Mouse (Mus musculus) hindbrain, embryonic 12.5 days (tissue): ENCODE measurements around the gene Ubap2. TPM values are rescaled to one million over a fixed set of nuclear protein-coding genes. Genes with fewer than 3 reads are reported as not detected.

Experiments used
- ATAC-seq: fragments of 200-750 bp; cut with Nextera tagmentation; 2 replicates; pipeline ENCODE4 v1.8.0; 2017; ENCODE audit warnings: moderate TSS enrichment; ENCODE audit not compliant: low FRiP score
- H3K27ac ChIP-seq: fragments of 300-500 bp; sonication (generic); 2 replicates; pipeline ENCODE4 v1.5.1; 2016; ENCODE audit warnings: mild to moderate bottlenecking
- H3K27me3 ChIP-seq: fragments of 300-500 bp; sonication (generic); 2 replicates; pipeline ENCODE4 v1.6.1; 2016; ENCODE audit warnings: mild to moderate bottlenecking
- H3K36me3 ChIP-seq: fragments of 300-500 bp; sonication (generic); 2 replicates; pipeline ENCODE4 v1.6.1; 2016; ENCODE audit warnings: mild to moderate bottlenecking
- H3K4me1 ChIP-seq: fragments of 300-500 bp; sonication (generic); 2 replicates; pipeline ENCODE4 v1.6.1; 2016
- H3K4me2 ChIP-seq: fragments of 300-500 bp; sonication (generic); replicated peaks from 2 replicates; pipeline ENCODE4 v1.6.1; 2016; ENCODE audit warnings: mild to moderate bottlenecking
- H3K4me3 ChIP-seq: fragments of 300-500 bp; sonication (generic); 2 replicates; pipeline ENCODE4 v1.5.1; 2016; ENCODE audit warnings: mild to moderate bottlenecking
- H3K9ac ChIP-seq: fragments of 300-500 bp; sonication (generic); 2 replicates; pipeline ENCODE4 v1.6.1; 2016; ENCODE audit warnings: mild to moderate bottlenecking, moderate library complexity
- H3K9me3 ChIP-seq: fragments of 300-500 bp; sonication (generic); replicated peaks from 2 replicates; pipeline ENCODE4 v1.6.1; 2016; ENCODE audit warnings: mild to moderate bottlenecking
- WGBS: fragments of 180-500 bp; shearing (Covaris S2); methylation state at CpG from one replicate; pipeline ENCODE4 v1.1.7; 2016; 5-methylcytosine and 5-hydroxymethylcytosine counted together
- polyA plus RNA-seq: library from polyadenylated mRNA; unstranded; fragments of >200 nt; fragmentation: Nextera tagmentation; extraction: Ambion mirVana; gene quantifications from 2 replicates; pipeline ENCODE4 v1.2.1, GENCODE M21; 2016

Ubap2 gene
- polyA plus RNA-seq, 1 experiment from 2014 or later = 71.1 TPM

DNA sequence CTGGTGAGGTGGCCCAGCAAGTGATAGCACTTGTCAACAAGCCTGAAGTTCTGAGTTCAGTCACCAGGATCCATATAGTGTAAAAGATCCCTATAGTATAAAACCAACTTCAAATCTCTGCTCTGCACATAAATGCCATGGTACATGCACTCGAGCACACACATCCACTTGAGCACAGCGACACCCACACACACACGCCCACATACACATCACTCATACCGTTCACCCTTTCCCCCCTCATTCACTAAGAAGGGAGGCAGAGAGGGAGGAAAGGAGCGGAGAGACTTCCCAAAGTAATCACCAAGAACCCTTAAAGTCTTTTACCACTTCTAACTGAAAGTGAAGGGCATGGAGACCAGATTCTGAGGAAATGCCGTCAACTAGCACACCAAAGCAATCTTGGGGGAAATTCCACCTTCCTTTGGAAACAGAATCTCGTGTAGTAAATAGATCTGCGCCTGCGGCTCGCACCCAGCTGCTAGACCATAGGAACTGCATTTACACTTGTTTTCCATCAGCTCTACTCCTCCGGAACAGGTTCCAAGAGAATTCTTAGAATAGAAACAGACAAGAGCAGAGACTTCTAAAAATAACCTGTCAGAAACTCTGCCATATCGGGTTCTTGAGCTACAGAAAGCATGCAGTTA, 19.3 kb downstream of the Ubap2 start:
- no peaks in the 10 kb centered on the region for H3K4me1 ChIP-seq
- H3K27me3 ChIP-seq = no peaks in the 10 kb centered on the region
- H3K27ac ChIP-seq = no peak overlapping the region
- no peak overlapping the region for H3K4me3 ChIP-seq
- H3K9ac ChIP-seq = no peak overlapping the region
- peaks cover 4% of the 10 kb centered on the region; the same call in 1 of the 2 replicates for H3K36me3 ChIP-seq
- no peaks in the 10 kb centered on the region for H3K9me3 ChIP-seq
- no peak overlapping the region for H3K4me2 ChIP-seq
- WGBS = 92% methylated on average over 12 of the region's 12 CpGs
- no peak for ATAC-seq

DNA sequence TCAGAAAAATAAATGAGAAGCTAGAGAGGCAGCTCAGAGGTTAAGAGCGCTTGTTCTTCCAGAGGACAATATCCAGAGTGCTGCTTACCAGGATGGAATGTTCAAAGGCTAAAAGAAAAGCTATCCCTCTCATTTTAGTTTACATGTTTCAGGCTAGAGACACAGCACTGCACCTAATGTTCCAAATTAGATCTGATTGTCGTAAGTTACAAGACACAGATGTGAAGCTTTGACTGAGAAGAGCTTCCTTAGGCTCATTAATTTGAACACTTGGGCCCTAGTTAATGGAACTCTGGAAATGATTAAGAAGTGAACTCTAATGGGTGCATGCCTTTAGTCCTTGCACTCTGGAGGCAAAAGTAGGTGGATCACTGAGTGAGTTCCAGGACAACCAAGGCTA, 21.2 kb downstream of the Ubap2 start:
- Histone ChIP-seq H3K27ac (no peak overlapping the region), H3K27me3 (no peaks in the 10 kb centered on the region)

DNA sequence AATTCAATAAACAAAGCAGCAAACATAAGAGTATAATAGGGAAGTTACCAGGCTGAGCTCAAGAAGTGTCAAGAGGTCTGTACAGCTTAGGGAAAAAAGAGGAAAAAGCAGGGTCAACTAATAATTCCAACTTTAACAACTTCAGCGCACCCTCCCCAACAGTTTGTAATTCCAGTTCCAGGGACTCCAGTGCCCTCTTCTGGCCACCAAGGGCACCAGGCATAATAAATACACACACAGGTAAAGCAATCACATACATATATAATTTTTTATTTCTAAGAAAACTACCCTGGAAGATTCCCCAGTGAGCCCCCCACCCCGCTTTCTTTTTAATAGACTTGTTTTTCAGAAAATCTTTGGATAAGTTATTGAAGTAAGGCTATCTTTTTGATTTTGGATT, 29.5 kb downstream of the Ubap2 start:
- H3K27me3 ChIP-seq = no peaks in the 10 kb centered on the region
- H3K36me3 ChIP-seq = peaks cover 28% of the 10 kb centered on the region
- H3K27ac ChIP-seq = no peak overlapping the region
- no peaks in the 10 kb centered on the region for H3K4me1 ChIP-seq
- no peak overlapping the region for H3K4me2 ChIP-seq
- ATAC-seq = no peak
- 100% methylated on average over 2 of the region's 2 CpGs for WGBS
- no peak overlapping the region for H3K4me3 ChIP-seq
- no peaks in the 10 kb centered on the region for H3K9me3 ChIP-seq
- H3K9ac ChIP-seq = no peak overlapping the region

More for the DNA sequence above, 21.2 kb downstream of the Ubap2 start:
- no peak overlapping the region for H3K4me3 ChIP-seq
- no peak overlapping the region for H3K9ac ChIP-seq
- H3K4me2 ChIP-seq = no peak overlapping the region
- no peak for ATAC-seq
- peaks cover 12% of the 10 kb centered on the region for H3K36me3 ChIP-seq
- H3K9me3 ChIP-seq = no peaks in the 10 kb centered on the region
- 89% methylated on average over 2 of the region's 2 CpGs for WGBS
- H3K4me1 ChIP-seq = no peaks in the 10 kb centered on the region

DNA sequence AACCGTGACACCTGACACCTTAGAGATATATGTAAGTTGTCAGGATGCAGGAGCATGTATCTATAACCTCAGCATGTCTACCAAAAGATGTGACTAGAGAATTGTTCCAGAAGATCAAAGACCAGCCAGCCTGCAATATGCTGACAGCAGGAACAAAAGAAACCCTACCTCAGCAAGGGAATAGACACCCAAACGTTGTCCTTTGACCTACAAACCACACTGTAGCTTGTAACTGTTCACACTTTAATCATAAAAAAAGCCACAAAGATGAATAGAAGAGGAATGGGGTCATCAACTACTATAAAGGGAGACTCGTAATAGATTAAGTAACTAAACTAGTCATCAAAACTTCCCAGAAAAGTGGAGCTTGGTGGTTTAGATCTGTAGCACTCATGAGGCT, 34.0 kb downstream of the Ubap2 start:
- ATAC-seq = no peak
- WGBS = 86% methylated on average over 3 of the region's 3 CpGs
- Histone ChIP-seq H3K27ac (no peak overlapping the region), H3K9me3 (no peaks in the 10 kb centered on the region), H3K9ac (no peak overlapping the region), H3K4me1 (no peaks in the 10 kb centered on the region), H3K36me3 (peaks cover 12% of the 10 kb centered on the region; the same call in 1 of the 2 replicates), H3K4me3 (no peak overlapping the region), H3K27me3 (no peaks in the 10 kb centered on the region), H3K4me2 (no peak overlapping the region)

DNA sequence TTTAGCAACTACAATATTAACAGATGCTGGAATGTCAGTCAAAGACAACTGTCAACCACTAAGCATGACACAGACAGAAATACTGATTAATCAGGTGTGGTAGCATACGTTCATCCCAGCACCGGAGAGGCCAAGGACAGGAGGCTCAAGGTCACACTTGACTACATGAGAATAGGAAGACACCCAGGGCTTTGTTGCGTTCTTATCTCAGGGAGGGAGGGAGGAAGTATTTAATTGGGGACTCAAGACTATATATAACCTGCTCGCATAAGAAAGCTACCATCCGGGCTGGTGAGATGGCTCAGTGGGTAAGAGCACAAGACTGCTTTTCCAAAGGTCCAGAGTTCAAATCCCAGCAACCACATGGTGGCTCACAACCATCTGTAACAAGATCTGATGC, 39.3 kb downstream of the Ubap2 start:
- H3K4me1 ChIP-seq = no peaks in the 10 kb centered on the region
- no peaks in the 10 kb centered on the region for H3K9me3 ChIP-seq
- ATAC-seq = no peak
- WGBS = 93% methylated on average over 5 of the region's 5 CpGs
- no peak overlapping the region for H3K4me3 ChIP-seq
- H3K27ac ChIP-seq = no peak overlapping the region
- H3K27me3 ChIP-seq = no peaks in the 10 kb centered on the region
- H3K36me3 ChIP-seq = peaks cover 46% of the 10 kb centered on the region
- no peak overlapping the region for H3K9ac ChIP-seq
- no peak overlapping the region for H3K4me2 ChIP-seq

DNA sequence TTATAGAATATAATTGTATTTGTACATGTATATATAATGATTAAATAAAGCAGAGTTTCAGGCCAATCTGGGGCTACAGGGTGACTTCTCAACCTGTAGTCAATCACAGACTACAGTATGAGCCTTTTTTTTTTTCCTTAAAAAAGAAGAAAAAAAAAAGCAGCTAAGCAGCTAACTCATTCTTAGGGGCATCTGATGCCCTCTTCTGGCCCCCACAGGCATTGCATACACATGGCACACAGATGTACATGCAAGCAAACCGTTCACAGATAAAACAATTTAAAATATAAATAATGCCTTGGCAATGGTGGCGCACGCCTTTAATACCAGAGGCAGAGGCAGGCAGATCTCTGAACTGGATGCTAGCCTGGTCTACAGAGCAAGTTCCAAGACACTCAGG, 48.6 kb downstream of the Ubap2 start:
- 90% methylated on average over 3 of the region's 3 CpGs for WGBS
- Histone ChIP-seq H3K9ac (no peak overlapping the region), H3K9me3 (no peaks in the 10 kb centered on the region), H3K27ac (no peak overlapping the region), H3K4me3 (no peak overlapping the region), H3K36me3 (peaks cover 81% of the 10 kb centered on the region), H3K4me1 (no peaks in the 10 kb centered on the region), H3K4me2 (no peak overlapping the region), H3K27me3 (no peaks in the 10 kb centered on the region)
- no peak for ATAC-seq

DNA sequence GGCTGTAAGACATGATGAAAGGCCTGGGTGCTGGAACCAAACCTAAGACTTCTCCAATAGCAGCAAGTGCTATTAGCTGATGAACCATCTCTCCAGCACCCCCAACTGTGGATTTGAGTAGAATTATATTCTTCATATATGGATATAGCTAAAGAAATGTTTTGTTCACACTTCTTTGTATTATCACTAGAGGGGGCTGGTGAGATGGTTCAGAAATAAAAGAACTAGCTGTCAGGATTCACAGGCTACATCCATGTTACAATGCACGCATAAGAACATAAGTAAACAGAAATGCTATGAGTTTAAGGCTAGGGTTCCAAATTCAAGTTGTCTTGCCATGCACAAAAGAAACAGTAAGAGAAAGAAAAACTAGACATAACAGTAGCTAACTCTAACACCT, 49.5 kb downstream of the Ubap2 start:
- no peaks in the 10 kb centered on the region for H3K4me1 ChIP-seq
- no peak overlapping the region for H3K27ac ChIP-seq
- H3K9me3 ChIP-seq = no peaks in the 10 kb centered on the region
- WGBS = 92% methylated on average over 1 of the region's 1 CpGs
- H3K4me3 ChIP-seq = no peak overlapping the region
- H3K4me2 ChIP-seq = no peak overlapping the region
- H3K27me3 ChIP-seq = no peaks in the 10 kb centered on the region
- no peak for ATAC-seq
- peaks cover 84% of the 10 kb centered on the region for H3K36me3 ChIP-seq
- no peak overlapping the region for H3K9ac ChIP-seq

DNA sequence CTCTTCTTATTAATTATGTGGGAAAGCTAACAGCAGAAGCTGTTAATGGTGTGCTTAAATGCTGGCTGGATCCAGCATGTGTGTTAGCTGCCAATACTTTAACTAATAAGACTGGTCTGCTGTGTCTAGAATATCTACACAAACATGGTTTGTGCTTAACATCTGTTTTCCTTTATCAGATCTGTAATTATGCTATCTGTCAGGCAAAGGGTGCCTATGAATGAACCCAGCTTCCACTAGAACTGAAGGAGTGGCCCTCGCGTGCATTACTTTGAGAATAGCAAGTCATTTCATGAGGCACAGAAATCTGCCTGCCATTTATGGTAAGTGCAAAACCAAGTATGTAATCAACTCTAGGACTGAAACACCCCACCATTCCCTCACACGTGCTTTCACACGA, 66.9 kb downstream of the Ubap2 start:
- 93% methylated on average over 4 of the region's 4 CpGs for WGBS
- ATAC-seq = no peak
- Histone ChIP-seq H3K9ac (no peak overlapping the region), H3K27me3 (no peaks in the 10 kb centered on the region), H3K4me3 (no peak overlapping the region), H3K4me1 (no peaks in the 10 kb centered on the region), H3K4me2 (no peak overlapping the region), H3K36me3 (peaks cover 86% of the 10 kb centered on the region), H3K9me3 (no peaks in the 10 kb centered on the region), H3K27ac (no peak overlapping the region)

DNA sequence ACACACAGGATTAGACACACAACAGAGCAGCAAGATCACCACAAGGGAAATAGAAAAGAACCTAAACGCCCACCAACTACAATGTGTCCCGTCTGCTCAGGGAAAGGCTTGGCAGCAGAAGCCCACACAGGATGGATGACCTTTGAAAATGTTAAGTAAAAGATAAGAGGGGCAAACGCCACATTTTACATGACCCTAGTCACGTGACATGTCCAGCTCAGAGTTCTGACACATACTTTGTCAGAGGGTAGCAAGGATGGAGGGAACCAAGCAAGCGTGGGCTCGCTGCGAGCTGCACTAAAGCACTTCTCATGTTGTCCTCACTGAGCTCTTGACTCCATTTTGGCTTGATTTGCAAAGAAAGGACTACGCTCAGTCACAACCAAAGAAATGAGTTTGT, 69.2 kb downstream of the Ubap2 start:
- Histone ChIP-seq H3K4me3 (no peak overlapping the region), H3K9ac (no peak overlapping the region), H3K27ac (no peak overlapping the region), H3K27me3 (no peaks in the 10 kb centered on the region), H3K9me3 (no peaks in the 10 kb centered on the region), H3K36me3 (peaks cover 93% of the 10 kb centered on the region), H3K4me1 (no peaks in the 10 kb centered on the region), H3K4me2 (no peak overlapping the region)
- 90% methylated on average over 8 of the region's 8 CpGs for WGBS
- ATAC-seq = no peak

DNA sequence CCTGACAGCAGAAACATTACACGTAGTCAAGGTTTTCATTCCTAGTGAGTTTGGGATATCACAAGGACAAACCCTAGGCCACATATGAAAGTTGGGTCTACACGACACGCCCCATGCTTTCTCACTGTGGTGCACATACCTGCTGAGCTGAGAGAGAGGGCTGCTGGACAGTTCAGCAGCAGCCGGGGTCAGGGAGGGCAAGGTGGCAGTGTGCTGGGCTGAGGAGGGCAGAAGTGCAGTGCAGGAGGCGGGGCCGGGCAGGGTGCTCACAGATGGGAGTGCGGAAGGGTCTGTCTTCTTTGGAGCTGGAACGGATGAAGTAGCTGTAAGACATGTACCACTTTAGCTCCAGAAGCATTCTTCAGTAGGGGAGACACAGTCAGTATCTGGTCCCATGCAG, 72.8 kb downstream of the Ubap2 start:
- Histone ChIP-seq H3K4me3 (no peak overlapping the region), H3K9me3 (no peaks in the 10 kb centered on the region), H3K4me1 (no peaks in the 10 kb centered on the region), H3K27ac (no peak overlapping the region), H3K27me3 (no peaks in the 10 kb centered on the region), H3K4me2 (no peak overlapping the region), H3K9ac (no peak overlapping the region), H3K36me3 (peaks cover 91% of the 10 kb centered on the region)
- ATAC-seq = no peak
- 93% methylated on average over 8 of the region's 8 CpGs for WGBS

DNA sequence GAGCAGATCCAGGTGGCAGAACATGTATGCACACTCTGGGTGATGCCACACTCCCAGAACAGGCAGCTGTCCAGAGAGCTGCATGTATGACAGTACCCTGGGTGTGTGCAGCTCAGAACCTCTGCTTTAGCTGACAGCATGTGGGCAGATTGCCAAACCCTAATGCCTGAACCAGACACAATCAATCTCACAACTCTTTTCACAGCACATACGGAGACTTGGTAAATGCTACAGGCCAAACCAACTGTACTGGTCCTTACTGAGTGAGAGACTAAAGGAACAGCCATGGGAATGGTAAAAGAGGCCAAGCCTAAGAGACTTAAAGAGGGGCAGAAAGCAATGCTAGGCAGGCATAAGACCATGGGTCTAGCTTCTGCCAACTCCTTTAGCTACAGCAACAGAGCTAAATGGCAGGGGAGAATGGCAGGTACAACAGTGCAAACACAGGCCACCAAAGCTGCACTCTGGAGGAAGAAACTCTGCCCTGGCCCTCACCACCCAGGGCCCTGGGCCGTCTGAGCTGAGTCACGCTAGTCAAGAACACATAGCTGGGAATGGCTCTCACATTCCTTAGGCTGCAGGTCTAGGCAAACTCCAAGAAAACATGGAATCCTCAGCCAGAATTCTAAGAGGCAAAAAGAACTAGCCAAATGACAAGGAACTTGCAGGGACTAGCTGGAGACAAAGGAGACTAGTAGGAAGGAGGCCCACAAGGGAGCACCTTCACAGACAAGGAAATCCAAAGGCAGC, 77.9 kb downstream of the Ubap2 start:
- no peaks in the 10 kb centered on the region for H3K4me1 ChIP-seq
- 0 out of 2 replicates have a peak overlapping the region, but pooled peaks have one; percentile 24 for H3K27ac ChIP-seq
- H3K4me3 ChIP-seq = no peak overlapping the region
- H3K36me3 ChIP-seq = peaks cover 88% of the 10 kb centered on the region
- H3K9ac ChIP-seq = no peak overlapping the region
- ATAC-seq = no peak
- no peak overlapping the region for H3K4me2 ChIP-seq
- no peaks in the 10 kb centered on the region for H3K9me3 ChIP-seq
- no peaks in the 10 kb centered on the region for H3K27me3 ChIP-seq
- WGBS = 78% methylated on average over 3 of the region's 3 CpGs

DNA sequence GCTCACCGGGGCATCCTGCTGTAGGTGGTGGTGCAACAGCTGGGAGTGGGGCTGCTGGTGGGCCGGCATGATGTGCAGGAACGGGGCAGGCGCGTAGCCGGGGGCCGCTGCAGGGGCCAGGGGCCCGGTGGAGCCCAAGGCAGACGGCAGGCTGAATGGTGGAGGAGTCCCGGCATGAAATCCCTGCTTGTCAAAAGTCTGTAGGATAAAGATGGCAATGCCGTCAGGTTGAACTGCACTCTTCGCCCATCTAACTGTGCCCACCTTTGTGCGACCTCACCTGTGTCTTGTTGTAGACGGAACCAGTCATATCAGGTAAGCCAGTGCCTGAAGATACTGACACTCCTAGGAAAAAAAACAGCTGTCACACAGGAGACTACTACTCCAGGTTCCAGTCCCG, 79.6 kb downstream of the Ubap2 start:
- no peak; the same call in 1 of the 2 replicates for ATAC-seq
- WGBS = 92% methylated on average over 15 of the region's 15 CpGs
- H3K27me3 ChIP-seq = no peaks in the 10 kb centered on the region
- H3K4me1 ChIP-seq = no peaks in the 10 kb centered on the region
- peaks cover 87% of the 10 kb centered on the region for H3K36me3 ChIP-seq
- no peaks in the 10 kb centered on the region for H3K9me3 ChIP-seq
- no peak overlapping the region for H3K4me3 ChIP-seq
- H3K27ac ChIP-seq = no peak overlapping the region
- no peak overlapping the region for H3K9ac ChIP-seq
- H3K4me2 ChIP-seq = no peak overlapping the region
